Mouse (Mus musculus): Measurements from ENCODE around the gene Ghr. TPM values are rescaled to one million over a fixed set of nuclear protein-coding genes. Genes with fewer than 3 reads are reported as not detected.

Gene Ghr
- polyA plus RNA-seq, 1 experiment = 1.6 TPM

GRCm38 (mm10) chr15:3344555-3344954 lies 238.7 kb downstream of the Ghr start:
- no peaks in the 10 kb centered on the region for H3K4me1 ChIP-seq (ENCODE audit: control insufficient read depth, insufficient read depth, insufficient read length)
- no peak overlapping the region for H3K4me3 ChIP-seq (ENCODE audit: extremely low read depth, insufficient read depth, insufficient read length)
- H3K36me3 ChIP-seq (ENCODE audit: control insufficient read depth, insufficient read depth, low read length) = no peaks in the 10 kb centered on the region
- no peak for TF ChIP-seq POLR2A (IDR thresholded peaks at IDR 0.05; ENCODE audit: low read depth, low read length)
- TF ChIP-seq CTCF (IDR thresholded peaks at IDR 0.05; ENCODE audit: extremely low read depth, insufficient read depth, insufficient read length, insufficient replicate concordance) = no peak
- WGBS = 94% methylated on average over 4 of the region's 4 CpGs
- no peaks in the 10 kb centered on the region for H3K27me3 ChIP-seq (ENCODE audit: control insufficient read depth, insufficient read depth, low read length)
- no peak overlapping the region for H3K27ac ChIP-seq (ENCODE audit: insufficient read depth, low read length)
- no peak for DNase-seq (ENCODE audit: low read depth in 1 of 2, low spot score in 2 of 2)

DNA sequence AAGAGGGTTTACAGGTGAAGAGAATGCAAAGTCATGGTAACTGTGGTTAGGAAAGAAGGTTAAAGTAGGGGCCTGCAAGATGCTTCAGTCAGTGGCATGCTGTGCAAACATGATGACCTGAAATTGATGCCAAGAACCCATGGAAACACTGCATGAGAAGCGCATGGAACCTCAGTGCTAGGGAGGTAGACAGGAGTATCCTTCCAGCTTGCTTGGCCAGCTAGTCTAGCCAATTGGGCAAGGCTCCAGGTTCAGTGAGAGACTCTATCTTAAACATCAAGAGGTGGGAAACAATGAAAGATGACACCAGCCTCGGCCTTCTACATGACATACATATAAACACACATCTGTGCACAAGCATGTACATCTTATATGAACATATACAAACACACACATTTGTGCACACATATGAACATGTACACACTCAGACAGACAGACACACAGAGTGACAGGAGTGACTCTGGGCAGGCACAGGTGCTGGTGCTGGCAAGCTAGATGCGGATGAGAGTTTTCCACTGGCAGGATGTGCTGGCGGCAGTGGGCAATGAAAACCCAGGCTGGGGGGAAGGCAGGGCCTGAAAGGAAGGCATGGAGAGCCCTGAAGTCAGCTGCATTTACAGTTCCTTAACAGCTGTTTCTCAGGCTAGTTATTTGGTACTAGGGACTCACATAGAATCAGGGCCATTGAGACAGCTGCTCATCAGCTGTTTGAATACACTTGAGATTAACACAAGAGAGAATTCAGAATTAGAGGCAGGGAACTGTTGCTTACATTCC lies 241.3 kb downstream of the Ghr start:
- H3K27me3 ChIP-seq (ENCODE audit: control insufficient read depth, insufficient read depth, low read length) = no peaks in the 10 kb centered on the region
- no peaks in the 10 kb centered on the region for H3K4me1 ChIP-seq (ENCODE audit: control insufficient read depth, insufficient read depth, insufficient read length)
- H3K36me3 ChIP-seq (ENCODE audit: control insufficient read depth, insufficient read depth, low read length) = no peaks in the 10 kb centered on the region
- H3K27ac ChIP-seq (ENCODE audit: insufficient read depth, low read length) = no peak overlapping the region
- no peak for DNase-seq (ENCODE audit: low read depth in 1 of 2, low spot score in 2 of 2)
- WGBS = 93% methylated on average over 4 of the region's 4 CpGs
- TF ChIP-seq CTCF (IDR thresholded peaks at IDR 0.05; ENCODE audit: extremely low read depth, insufficient read depth, insufficient read length, insufficient replicate concordance) (no peak), POLR2A (IDR thresholded peaks at IDR 0.05; ENCODE audit: low read depth, low read length) (no peak)
- no peak overlapping the region for H3K4me3 ChIP-seq (ENCODE audit: extremely low read depth, insufficient read depth, insufficient read length)

- Histone ChIP-seq H3K27me3 (ENCODE audit: control insufficient read depth, insufficient read depth, low read length) (no peaks in the 10 kb centered on the region), H3K36me3 (ENCODE audit: control insufficient read depth, insufficient read depth, low read length) (no peaks in the 10 kb centered on the region), H3K27ac (ENCODE audit: insufficient read depth, low read length) (no peak overlapping the region), H3K4me3 (ENCODE audit: extremely low read depth, insufficient read depth, insufficient read length) (no peak overlapping the region), H3K4me1 (ENCODE audit: control insufficient read depth, insufficient read depth, insufficient read length) (no peaks in the 10 kb centered on the region)
- WGBS = 62% methylated on average over 3 of the region's 3 CpGs
- no peak for DNase-seq (ENCODE audit: low read depth in 1 of 2, low spot score in 2 of 2)
- TF ChIP-seq CTCF (IDR thresholded peaks at IDR 0.05; ENCODE audit: extremely low read depth, insufficient read depth, insufficient read length, insufficient replicate concordance) (no peak), POLR2A (IDR thresholded peaks at IDR 0.05; ENCODE audit: low read depth, low read length) (no peak)
Observed at GRCm38 (mm10) chr15:3339847-3340246, 243.4 kb downstream of the Ghr start.

DNA sequence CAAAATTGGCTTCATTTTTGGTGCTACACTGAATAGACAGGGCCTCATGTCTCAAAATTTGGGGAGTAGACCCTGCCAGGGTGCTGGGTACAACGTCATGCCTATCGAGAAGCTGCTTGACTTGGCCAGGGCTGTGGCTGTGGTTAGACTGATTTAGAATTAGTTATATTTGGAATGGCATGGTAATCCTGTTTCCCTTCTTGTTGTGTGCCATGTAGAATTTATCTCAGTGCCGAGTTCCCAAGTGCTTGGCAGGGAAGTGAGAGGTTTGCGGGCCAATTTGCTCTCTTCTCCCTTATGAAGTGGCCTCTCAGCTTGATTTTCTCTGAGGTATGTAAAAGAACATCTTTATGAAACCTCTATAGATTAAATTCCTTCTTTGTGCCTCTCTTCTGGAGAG lies 250.8 kb downstream of the Ghr start:
- no peak overlapping the region for H3K4me3 ChIP-seq (ENCODE audit: extremely low read depth, insufficient read depth, insufficient read length)
- H3K36me3 ChIP-seq (ENCODE audit: control insufficient read depth, insufficient read depth, low read length) = no peaks in the 10 kb centered on the region
- H3K4me1 ChIP-seq (ENCODE audit: control insufficient read depth, insufficient read depth, insufficient read length) = no peaks in the 10 kb centered on the region
- DNase-seq (ENCODE audit: low read depth in 1 of 2, low spot score in 2 of 2) = no peak
- H3K27me3 ChIP-seq (ENCODE audit: control insufficient read depth, insufficient read depth, low read length) = no peaks in the 10 kb centered on the region
- TF ChIP-seq POLR2A (IDR thresholded peaks at IDR 0.05; ENCODE audit: low read depth, low read length) = no peak
- no peak for TF ChIP-seq CTCF (IDR thresholded peaks at IDR 0.05; ENCODE audit: extremely low read depth, insufficient read depth, insufficient read length, insufficient replicate concordance)
- H3K27ac ChIP-seq (ENCODE audit: insufficient read depth, low read length) = no peak overlapping the region
- WGBS = 84% methylated on average over 4 of the region's 4 CpGs

GRCm38 (mm10) chr15:3331813-3332212 lies 251.5 kb downstream of the Ghr start:
- Histone ChIP-seq H3K4me1 (ENCODE audit: control insufficient read depth, insufficient read depth, insufficient read length) (no peaks in the 10 kb centered on the region), H3K27me3 (ENCODE audit: control insufficient read depth, insufficient read depth, low read length) (no peaks in the 10 kb centered on the region), H3K36me3 (ENCODE audit: control insufficient read depth, insufficient read depth, low read length) (no peaks in the 10 kb centered on the region), H3K4me3 (ENCODE audit: extremely low read depth, insufficient read depth, insufficient read length) (no peak overlapping the region), H3K27ac (ENCODE audit: insufficient read depth, low read length) (no peak overlapping the region)
- no peak for DNase-seq (ENCODE audit: low read depth in 1 of 2, low spot score in 2 of 2)
- 75% methylated on average over 2 of the region's 2 CpGs for WGBS
- TF ChIP-seq CTCF (IDR thresholded peaks at IDR 0.05; ENCODE audit: extremely low read depth, insufficient read depth, insufficient read length, insufficient replicate concordance) (no peak), POLR2A (IDR thresholded peaks at IDR 0.05; ENCODE audit: low read depth, low read length) (no peak)

- H3K36me3 ChIP-seq (ENCODE audit: control insufficient read depth, insufficient read depth, low read length) = no peaks in the 10 kb centered on the region
Observed at GRCm38 (mm10) chr15:3330291-3330690, 253.0 kb downstream of the Ghr start.

DNA sequence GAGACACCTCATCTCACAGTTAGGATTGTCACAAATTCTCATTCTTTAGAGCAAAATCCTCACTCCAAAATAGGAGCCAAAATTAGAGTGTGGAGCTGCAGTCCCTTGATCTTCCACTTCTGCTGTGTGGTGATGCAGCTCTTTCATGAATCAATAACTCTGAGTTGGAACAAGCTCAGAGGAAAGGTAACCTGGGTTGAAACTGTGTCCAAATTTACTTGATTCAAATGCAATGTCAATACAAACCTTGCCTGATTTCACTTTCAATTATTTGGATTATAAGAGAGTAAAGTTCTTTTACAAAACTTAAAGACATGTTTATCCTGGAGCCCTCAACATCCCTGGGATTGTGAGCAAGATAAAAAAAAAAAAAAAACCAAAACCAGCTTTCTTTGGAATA lies 260.3 kb downstream of the Ghr start:
- Histone ChIP-seq H3K4me3 (ENCODE audit: extremely low read depth, insufficient read depth, insufficient read length) (no peak overlapping the region), H3K36me3 (ENCODE audit: control insufficient read depth, insufficient read depth, low read length) (no peaks in the 10 kb centered on the region), H3K4me1 (ENCODE audit: control insufficient read depth, insufficient read depth, insufficient read length) (no peaks in the 10 kb centered on the region), H3K27ac (ENCODE audit: insufficient read depth, low read length) (no peak overlapping the region), H3K27me3 (ENCODE audit: control insufficient read depth, insufficient read depth, low read length) (no peaks in the 10 kb centered on the region)
- no peak for DNase-seq (ENCODE audit: low read depth in 1 of 2, low spot score in 2 of 2)
- TF ChIP-seq CTCF (IDR thresholded peaks at IDR 0.05; ENCODE audit: extremely low read depth, insufficient read depth, insufficient read length, insufficient replicate concordance) = no peak
- no peak for TF ChIP-seq POLR2A (IDR thresholded peaks at IDR 0.05; ENCODE audit: low read depth, low read length)

More at GRCm38 (mm10) chr15:3330291-3330690, 253.0 kb downstream of the Ghr start:
- no peak for DNase-seq (ENCODE audit: low read depth in 1 of 2, low spot score in 2 of 2)
- Histone ChIP-seq H3K4me1 (ENCODE audit: control insufficient read depth, insufficient read depth, insufficient read length) (no peaks in the 10 kb centered on the region), H3K27ac (ENCODE audit: insufficient read depth, low read length) (no peak overlapping the region), H3K27me3 (ENCODE audit: control insufficient read depth, insufficient read depth, low read length) (no peaks in the 10 kb centered on the region), H3K4me3 (ENCODE audit: extremely low read depth, insufficient read depth, insufficient read length) (no peak overlapping the region)
- TF ChIP-seq POLR2A (IDR thresholded peaks at IDR 0.05; ENCODE audit: low read depth, low read length) (no peak), CTCF (IDR thresholded peaks at IDR 0.05; ENCODE audit: extremely low read depth, insufficient read depth, insufficient read length, insufficient replicate concordance) (no peak)
- WGBS = 61% methylated on average over 1 of the region's 1 CpGs
